Mouse (Mus musculus) kidney, postnatal 0 days (tissue): ENCODE results near the gene Olfr287. TPM values are rescaled to one million over a fixed set of nuclear protein-coding genes. Genes with fewer than 3 reads are reported as not detected.

Experiments used
- ATAC-seq: fragments of 200-750 bp; cut with Nextera tagmentation; replicated peaks from 2 replicates; pipeline ENCODE4 v1.8.0; 2017; ENCODE audit warnings: low read depth, moderate number of reproducible peaks, moderate TSS enrichment, moderate library complexity; ENCODE audit not compliant: low FRiP score
- DNase-seq: peaks from one replicate; pipeline ENCODE4 v3.0.0-alpha.2; 2016; ENCODE audit warnings: low spot score
- H3K27ac ChIP-seq: fragments of 300-500 bp; sonication (generic); 2 replicates; pipeline ENCODE4 v1.5.1; 2014; ENCODE audit warnings: mild to moderate bottlenecking
- H3K27me3 ChIP-seq: fragments of 300-500 bp; sonication (generic); 2 replicates; pipeline ENCODE4 v1.6.1; 2014; ENCODE audit warnings: low read length, mixed read lengths; ENCODE audit not compliant: insufficient read depth
- H3K36me3 ChIP-seq: fragments of 300-500 bp; sonication (generic); 2 replicates; pipeline ENCODE4 v1.6.1; 2014; ENCODE audit warnings: low read length, mixed read lengths; ENCODE audit not compliant: insufficient read depth
- H3K4me1 ChIP-seq: fragments of 300-500 bp; sonication (generic); replicated peaks from 2 replicates; pipeline ENCODE4 v1.6.1; 2014; ENCODE audit warnings: antibody characterized with exemption, low read length, mixed read lengths; ENCODE audit not compliant: insufficient read depth
- H3K4me2 ChIP-seq: fragments of 300-500 bp; sonication (generic); 2 replicates; pipeline ENCODE4 v1.6.1; 2014; ENCODE audit warnings: mild to moderate bottlenecking, low read length, moderate library complexity, mixed read lengths
- H3K4me3 ChIP-seq: fragments of 300-500 bp; sonication (generic); replicated peaks from 2 replicates; pipeline ENCODE4 v1.5.1; 2014; ENCODE audit warnings: low read depth, low read length
- H3K9ac ChIP-seq: fragments of 300-500 bp; sonication (generic); 2 replicates; pipeline ENCODE4 v1.6.1; 2014; ENCODE audit warnings: low read depth, low read length
- H3K9me3 ChIP-seq: fragments of 300-500 bp; sonication (generic); replicated peaks from 2 replicates; pipeline ENCODE4 v1.6.1; 2016; ENCODE audit warnings: low read length, inconsistent platforms, mixed read lengths
- CTCF ChIP-seq: IDR thresholded peaks from 2 replicates; pipeline ENCODE4 v1.5.1; 2016; ENCODE audit warnings: antibody characterized with exemption, low read depth, mild to moderate bottlenecking, moderate library complexity
- WGBS: fragments of 180-500 bp; shearing (Covaris S2); extraction: QIAGEN DNeasy Blood & Tissue Kit; methylation state at CpG from one replicate; pipeline ENCODE4 v1.1.7; 2014; 5-methylcytosine and 5-hydroxymethylcytosine counted together
- polyA plus RNA-seq: library from polyadenylated mRNA; unstranded; fragments of >200 nt; fragmentation: Nextera tagmentation; extraction: Ambion mirVana; gene quantifications from 2 replicates; pipeline ENCODE4 v1.2.1, GENCODE M21; 2015

Olfr287 gene
- not detected in 2 replicates for polyA plus RNA-seq

DNA sequence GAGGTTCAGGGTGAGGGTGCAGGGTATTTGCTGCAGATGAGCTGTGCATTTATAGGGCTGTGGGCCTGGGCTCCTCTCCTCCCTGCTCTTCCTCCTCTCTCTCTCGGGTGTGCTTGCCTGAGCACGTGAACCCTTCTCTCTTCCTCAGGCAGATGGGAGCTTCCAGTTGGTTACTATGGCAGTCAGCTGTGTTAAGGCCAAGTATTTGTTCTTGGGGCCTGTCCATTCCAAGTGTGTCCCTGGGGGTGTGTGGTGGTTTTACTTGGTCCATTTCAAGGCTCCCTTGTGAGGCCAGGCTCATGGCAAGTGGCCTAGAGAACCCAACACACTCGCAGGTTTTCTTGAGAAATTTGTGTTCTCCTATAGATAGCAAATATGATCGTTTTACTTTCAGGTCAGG is at the start of gene Olfr287, which contains the start of gene Gm44579:
Olfr287 (minus strand) TSS at position 180 of the 400 bp plus-strand sequence.
Gm44579 (minus strand) TSS at position 101 of the 400 bp plus-strand sequence.
- no peaks in the 10 kb centered on the region for H3K36me3 ChIP-seq
- no peaks in the 10 kb centered on the region for H3K9me3 ChIP-seq
- no peak for ATAC-seq
- H3K4me3 ChIP-seq: no peak within 1 kb of the TSS
- no peak within 1 kb of the TSS for H3K9ac ChIP-seq
- no peak for DNase-seq
- H3K27ac ChIP-seq: no peak within 1 kb of the TSS
- TF ChIP-seq CTCF: no peak
- H3K4me1 ChIP-seq: no peaks in the 10 kb centered on the region
- no peak within 1 kb of the TSS for H3K4me2 ChIP-seq
- no peaks in the 10 kb centered on the region for H3K27me3 ChIP-seq
- 73% methylated on average over 4 of the region's 4 CpGs for WGBS

DNA sequence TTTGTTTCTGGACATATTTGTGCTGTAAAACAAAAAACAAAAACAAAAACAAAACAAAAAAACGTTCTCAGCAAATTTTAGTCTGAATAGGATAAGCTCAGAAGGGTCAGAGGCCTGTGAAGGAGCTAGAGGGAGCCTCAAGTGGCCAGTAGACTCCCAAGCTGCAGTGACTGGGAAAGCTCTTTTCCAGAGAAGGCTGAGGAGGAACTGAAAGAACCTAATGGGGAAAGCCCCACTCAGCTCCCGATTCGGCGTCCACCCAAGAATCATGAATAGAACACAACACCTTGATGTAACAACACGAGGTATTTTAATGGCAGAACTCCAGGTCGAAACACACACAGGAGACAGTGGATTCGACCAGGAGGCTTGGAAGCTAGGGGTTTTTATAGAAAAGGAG is 36.9 kb upstream of the Olfr287 start:
- Histone ChIP-seq H3K27ac (no peak overlapping the region), H3K9ac (no peak overlapping the region), H3K36me3 (no peaks in the 10 kb centered on the region), H3K27me3 (no peaks in the 10 kb centered on the region), H3K9me3 (no peaks in the 10 kb centered on the region), H3K4me3 (no peak overlapping the region), H3K4me1 (no peaks in the 10 kb centered on the region), H3K4me2 (no peak overlapping the region)
- WGBS: 86% methylated on average over 7 of the region's 7 CpGs
- ATAC-seq: no peak
- DNase-seq: no peak
- TF ChIP-seq CTCF: no peak

GRCm38 (mm10) chr15:98257193-98257592 is 36.3 kb upstream of the Olfr287 start, which contains the start of gene H1fnt:
Gene H1fnt (minus strand): TSS chr15:98257293.
- 87% methylated on average over 8 of the region's 8 CpGs for WGBS
- no peak for TF ChIP-seq CTCF

DNA sequence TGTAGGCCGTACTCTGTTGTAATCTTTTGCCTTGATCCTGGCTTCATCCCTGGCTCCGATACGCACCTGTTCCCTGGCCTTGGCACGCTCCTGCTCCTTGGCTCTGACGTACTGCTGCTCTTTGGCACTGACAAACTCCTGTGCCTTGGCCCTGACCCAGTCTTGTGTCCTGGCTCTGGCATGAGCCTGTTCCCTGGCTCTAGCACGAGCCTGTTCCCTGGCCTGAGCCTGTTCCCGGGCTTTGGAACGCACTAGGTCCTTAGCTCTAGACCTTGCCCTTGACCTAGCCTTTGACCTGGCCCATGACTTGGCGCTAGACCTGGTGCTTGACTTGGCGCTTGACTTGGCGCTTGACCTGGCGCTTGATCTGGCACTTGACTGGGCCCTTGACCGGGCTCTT is 35.4 kb upstream of the Olfr287 start:
- ATAC-seq (no peak), DNase-seq (no peak)
- H3K4me2 ChIP-seq: no peak overlapping the region
- H3K36me3 ChIP-seq: no peaks in the 10 kb centered on the region
- 97% methylated on average over 13 of the region's 13 CpGs for WGBS
- no peak overlapping the region for H3K9ac ChIP-seq
- H3K4me3 ChIP-seq: no peak overlapping the region
- no peaks in the 10 kb centered on the region for H3K4me1 ChIP-seq
- no peak overlapping the region for H3K27ac ChIP-seq
- H3K9me3 ChIP-seq: no peaks in the 10 kb centered on the region
- no peak for TF ChIP-seq CTCF
- H3K27me3 ChIP-seq: no peaks in the 10 kb centered on the region

More at GRCm38 (mm10) chr15:98257193-98257592, 36.3 kb upstream of the Olfr287 start, which contains the start of gene H1fnt:
- no peaks in the 10 kb centered on the region for H3K9me3 ChIP-seq
- H3K27me3 ChIP-seq: no peaks in the 10 kb centered on the region
- H3K4me3 ChIP-seq: no peak within 1 kb of the TSS
- H3K27ac ChIP-seq: no peak within 1 kb of the TSS
- ATAC-seq (no peak), DNase-seq (no peak)
- no peak within 1 kb of the TSS for H3K9ac ChIP-seq
- H3K4me2 ChIP-seq: no peak within 1 kb of the TSS
- no peaks in the 10 kb centered on the region for H3K36me3 ChIP-seq
- H3K4me1 ChIP-seq: no peaks in the 10 kb centered on the region

DNA sequence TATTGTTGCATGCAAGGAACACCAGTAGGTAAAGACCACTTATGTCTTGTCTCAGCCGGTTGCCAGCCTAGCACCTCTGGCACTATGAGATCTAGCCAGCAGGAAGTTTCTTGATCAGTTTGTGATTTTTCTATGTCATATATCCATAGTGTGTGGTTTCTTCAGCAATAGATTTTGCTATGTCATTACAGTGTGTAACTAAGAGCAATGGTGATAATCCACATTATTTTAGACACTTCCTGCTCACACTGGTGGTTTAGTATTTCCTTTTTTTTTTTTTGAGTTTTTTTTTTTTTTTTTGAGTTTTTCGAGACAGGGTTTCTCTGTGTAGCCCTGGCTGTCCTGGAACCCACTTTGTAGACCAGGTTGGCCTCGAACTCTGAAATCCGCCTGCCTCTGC is 14.6 kb upstream of the Olfr287 start:
- no peaks in the 10 kb centered on the region for H3K9me3 ChIP-seq
- WGBS: 89% methylated on average over 4 of the region's 4 CpGs
- ATAC-seq (no peak), DNase-seq (no peak)
- H3K4me3 ChIP-seq: no peak overlapping the region
- H3K4me2 ChIP-seq: no peak overlapping the region
- TF ChIP-seq CTCF: no peak
- H3K9ac ChIP-seq: no peak overlapping the region
- no peaks in the 10 kb centered on the region for H3K36me3 ChIP-seq
- H3K27me3 ChIP-seq: no peaks in the 10 kb centered on the region
- H3K27ac ChIP-seq: no peak overlapping the region
- H3K4me1 ChIP-seq: no peaks in the 10 kb centered on the region

- Histone ChIP-seq H3K27ac (no peak within 1 kb of the TSS), H3K36me3 (no peaks in the 10 kb centered on the region), H3K9me3 (no peaks in the 10 kb centered on the region), H3K4me3 (no peak within 1 kb of the TSS), H3K4me1 (no peaks in the 10 kb centered on the region), H3K9ac (no peak within 1 kb of the TSS), H3K4me2 (no peak within 1 kb of the TSS), H3K27me3 (no peaks in the 10 kb centered on the region)
- 84% methylated on average over 4 of the region's 4 CpGs for WGBS
- DNase-seq: no peak
- TF ChIP-seq CTCF: no peak
- ATAC-seq: no peak
Measured at GRCm38 (mm10) chr15:98234350-98234749, 13.5 kb upstream of the Olfr287 start, which contains the start of gene Olfr286. Gene Olfr286 (minus strand): TSS chr15:98234450.

GRCm38 (mm10) chr15:98226096-98226495 is 5.2 kb upstream of the Olfr287 start:
- H3K4me2 ChIP-seq: no peak overlapping the region
- 77% methylated on average over 7 of the region's 7 CpGs for WGBS
- no peak for DNase-seq
- no peak for TF ChIP-seq CTCF
- no peaks in the 10 kb centered on the region for H3K9me3 ChIP-seq
- no peaks in the 10 kb centered on the region for H3K4me1 ChIP-seq
- H3K27me3 ChIP-seq: no peaks in the 10 kb centered on the region
- no peak for ATAC-seq
- no peak overlapping the region for H3K27ac ChIP-seq
- no peak overlapping the region for H3K9ac ChIP-seq
- no peaks in the 10 kb centered on the region for H3K36me3 ChIP-seq
- no peak overlapping the region for H3K4me3 ChIP-seq
